Mouse (Mus musculus) G1E-ER4 (cell line): ENCODE data around the gene Prss34. TPM values are rescaled to one million over a fixed set of nuclear protein-coding genes. Genes with fewer than 3 reads are reported as not detected.
A peak's percentile ranks its signal among the peaks of the same experiment; 100 is the strongest.

Experiments used
- GATA1 ChIP-seq: IDR thresholded peaks from one replicate; pipeline ENCODE4 v1.8.0; 2012; ENCODE audit warnings: low read length, inconsistent platforms
- polyA plus RNA-seq: library from polyadenylated mRNA; stranded (reverse); fragments of >175 nt; gene quantifications from 2 replicates; pipeline ENCODE4 v1.2.3, GENCODE M21; 2012

The Prss34 gene
- polyA plus RNA-seq, 1 experiment, result not detected

DNA sequence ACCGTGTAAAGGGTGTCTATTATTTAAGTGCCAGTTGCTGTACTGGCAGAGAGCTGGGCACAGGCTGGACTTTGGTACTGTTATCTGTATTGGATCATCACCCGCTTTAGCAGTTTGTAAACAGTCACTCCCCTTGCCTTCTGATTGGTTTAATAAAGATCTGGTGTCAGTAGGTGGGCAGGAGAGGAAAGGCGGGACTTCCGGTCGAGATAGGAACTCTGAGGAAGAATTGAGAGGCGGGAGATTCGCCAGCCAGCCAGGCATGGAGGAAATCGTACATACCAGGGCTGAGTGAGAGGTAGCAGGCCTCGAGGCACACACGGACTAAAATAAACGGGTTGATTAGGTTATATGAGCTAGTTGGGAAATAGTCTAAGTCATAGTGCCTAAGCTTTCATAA, 16.1 kb upstream of the Prss34 start:
- peak; percentile 20 for TF ChIP-seq GATA1

DNA sequence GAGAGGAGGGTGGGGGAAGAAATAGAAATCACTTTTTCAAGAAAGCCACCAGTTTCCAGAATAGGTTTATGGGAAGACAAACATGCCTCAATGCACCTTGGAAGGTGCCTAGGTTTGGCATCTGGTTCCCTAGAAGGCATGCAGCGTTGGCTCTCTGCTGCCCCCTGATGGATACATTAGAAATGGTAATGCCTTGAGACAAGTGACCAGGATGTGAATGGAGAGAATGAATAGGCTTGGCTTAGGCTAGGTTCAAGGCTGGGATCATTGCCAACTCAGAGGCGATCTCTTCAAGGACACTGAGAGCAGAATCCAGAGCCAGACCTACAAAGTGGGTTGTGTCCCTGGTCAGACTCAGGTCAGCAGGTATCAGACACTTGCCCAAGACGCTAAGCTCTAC, 13.2 kb upstream of the Prss34 start:
- TF ChIP-seq GATA1, result no peak

DNA sequence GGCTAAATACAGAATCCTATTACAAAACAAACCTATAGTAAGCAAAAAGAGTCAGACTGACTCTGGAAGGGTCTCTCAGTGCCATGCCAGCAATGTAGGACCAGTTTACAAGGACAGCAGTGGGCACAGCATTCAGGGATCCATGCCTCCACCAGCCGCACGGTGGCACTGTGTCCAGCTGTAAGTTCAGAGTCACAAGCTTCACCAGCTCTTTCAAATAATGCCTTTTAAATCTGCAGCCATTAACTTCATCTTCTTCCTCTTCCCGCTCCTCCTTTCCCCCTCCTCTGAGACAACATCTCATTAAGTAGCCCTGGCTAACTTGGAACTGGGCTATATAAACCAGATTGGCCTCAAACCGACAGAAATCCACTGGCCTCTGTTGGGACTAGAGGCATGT, 9.4 kb upstream of the Prss34 start:
- no peak for TF ChIP-seq GATA1

DNA sequence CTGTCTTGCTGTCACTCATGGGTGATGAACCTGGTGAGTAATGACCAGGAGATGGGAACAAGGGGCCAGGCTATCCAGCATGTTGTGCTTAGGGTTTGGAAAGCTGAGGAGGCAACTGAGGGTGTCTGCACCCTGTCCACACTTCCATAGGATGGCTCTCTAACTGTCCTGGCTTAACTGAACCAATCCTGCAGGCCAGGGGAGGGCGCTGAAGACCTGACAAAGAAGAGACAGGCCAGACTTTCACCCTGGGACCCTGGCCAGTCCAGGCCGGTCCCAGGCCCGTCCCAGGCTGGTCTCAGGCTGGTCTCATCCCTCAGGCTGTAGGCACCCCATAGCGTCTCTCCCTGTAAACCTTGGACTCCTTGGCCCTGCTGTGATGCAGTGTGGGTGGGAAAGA, 7.8 kb upstream of the Prss34 start:
- TF ChIP-seq GATA1, result no peak

GRCm38 (mm10) chr17:25293495-25293894, 4.7 kb upstream of the Prss34 start:
- TF ChIP-seq GATA1, result peak; percentile 96

DNA sequence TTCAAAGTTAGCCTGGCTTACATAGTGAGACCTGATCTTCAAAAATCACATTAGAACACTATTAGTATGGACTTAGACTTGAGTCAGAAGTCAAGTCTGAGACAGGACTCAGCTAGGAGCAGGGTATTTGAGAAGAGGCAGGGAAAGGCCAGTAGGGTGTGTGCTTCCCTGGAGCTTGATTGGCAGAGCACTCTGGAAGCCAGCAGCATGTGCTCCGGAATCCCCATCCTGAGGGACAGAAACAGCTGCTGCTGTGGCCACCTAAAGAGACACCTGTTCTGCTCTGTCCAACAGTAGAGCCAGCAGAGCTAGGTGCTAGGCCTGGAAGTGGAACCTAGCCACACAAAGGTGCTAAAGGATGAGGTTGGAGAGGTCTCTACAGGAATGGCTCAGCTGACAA, 4.1 kb upstream of the Prss34 start:
- no peak for TF ChIP-seq GATA1

DNA sequence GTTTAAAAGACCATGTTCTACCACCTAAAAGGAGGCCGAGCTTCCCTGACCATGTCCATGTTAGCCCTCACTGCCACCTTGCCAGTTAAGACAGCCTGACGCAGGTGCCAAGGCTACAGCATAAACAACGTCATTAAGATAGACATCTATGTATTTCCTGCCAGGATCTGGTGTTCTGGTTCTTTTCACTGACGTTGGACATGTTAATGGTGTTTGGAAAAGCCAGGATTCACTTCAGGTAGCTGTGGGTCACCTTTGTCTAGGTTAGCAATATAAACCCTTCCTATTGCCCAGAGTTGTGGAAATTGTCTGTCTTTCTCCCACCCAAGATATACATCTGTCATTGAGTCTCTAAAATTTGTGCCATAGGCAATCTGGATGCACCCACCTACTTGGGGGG, 10.2 kb downstream of the Prss34 start, which contains the start of gene Prss28:
Gene Prss28, plus strand, starts transcription at position 301 of the 400 bp plus-strand sequence.
- TF ChIP-seq GATA1, result no peak

DNA sequence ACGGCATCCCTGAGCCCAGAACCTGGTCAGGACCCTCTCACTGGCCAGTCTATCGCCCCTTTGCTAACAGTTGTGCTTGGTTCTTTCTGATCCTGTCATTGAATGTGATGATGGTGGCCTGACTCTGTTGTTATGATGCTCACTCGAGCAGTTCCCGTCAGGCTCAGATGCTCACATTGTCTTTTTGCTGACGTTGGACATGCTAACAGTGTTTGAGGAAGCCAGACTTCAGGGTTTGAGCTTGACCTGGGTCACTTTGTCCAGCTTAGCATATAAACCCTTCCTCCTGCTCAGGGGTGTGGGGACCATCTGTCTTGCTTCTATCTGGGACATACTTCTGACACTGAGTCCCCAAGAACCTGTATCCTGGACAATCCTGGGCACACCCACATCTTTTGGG, 20.2 kb downstream of the Prss34 start, which contains the start of gene Prss29:
Gene Prss29, plus strand, starts transcription at position 301 of the 400 bp plus-strand sequence.
- no peak for TF ChIP-seq GATA1

DNA sequence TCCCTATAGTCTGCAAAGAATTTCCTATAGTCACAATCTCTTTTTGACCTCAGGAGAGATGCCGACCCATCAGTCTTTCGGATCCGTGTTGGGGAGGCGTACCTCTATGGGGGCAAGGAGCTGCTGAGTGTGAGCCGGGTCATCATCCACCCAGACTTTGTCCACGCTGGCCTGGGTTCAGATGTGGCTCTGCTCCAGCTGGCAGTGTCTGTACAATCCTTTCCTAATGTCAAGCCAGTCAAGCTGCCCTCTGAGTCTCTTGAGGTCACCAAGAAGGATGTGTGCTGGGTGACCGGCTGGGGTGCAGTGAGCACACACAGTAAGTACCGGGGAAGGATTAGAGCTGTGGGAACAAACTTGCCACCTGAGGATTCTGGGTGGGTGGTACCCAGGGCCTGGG, 22.6 kb downstream of the Prss34 start:
- no peak for TF ChIP-seq GATA1

- no peak for TF ChIP-seq GATA1
Measured at GRCm38 (mm10) chr17:25322930-25323329, 24.7 kb downstream of the Prss34 start.

- no peak for TF ChIP-seq GATA1
Measured at GRCm38 (mm10) chr17:25332321-25332720, 34.1 kb downstream of the Prss34 start.

GRCm38 (mm10) chr17:25333943-25334342, 35.7 kb downstream of the Prss34 start:
- TF ChIP-seq GATA1, result no peak

- TF ChIP-seq GATA1, result no peak
Measured at GRCm38 (mm10) chr17:25338218-25338617, 40.0 kb downstream of the Prss34 start.

GRCm38 (mm10) chr17:25340003-25340402, 41.8 kb downstream of the Prss34 start:
- TF ChIP-seq GATA1, result no peak

- no peak for TF ChIP-seq GATA1
Measured at GRCm38 (mm10) chr17:25341490-25341889, 43.3 kb downstream of the Prss34 start.

- TF ChIP-seq GATA1, result no peak
Measured at GRCm38 (mm10) chr17:25345462-25345861, 47.3 kb downstream of the Prss34 start, which contains the start of gene Tpsab1. Gene Tpsab1, minus strand, starts transcription at chr17:25345562.

Other genes starting within 250 kb of the Prss34 start
- not detected in 2 replicates for gene Tmem204, start 214.8 kb upstream of the Prss34 start, polyA plus RNA-seq
- 37.9 and 40.8 TPM in 2 replicates for gene Telo2, start 182.4 kb upstream of the Prss34 start, polyA plus RNA-seq
- gene Ptx4, start 177.6 kb upstream of the Prss34 start, polyA plus RNA-seq, result not detected in 2 replicates
- gene Clcn7, start 165.0 kb upstream of the Prss34 start, polyA plus RNA-seq, result 15.9 and 18.5 TPM in 2 replicates
- gene Ccdc154, start 135.9 kb upstream of the Prss34 start, polyA plus RNA-seq, result not detected in 2 replicates
- gene Gm38655, start 122.9 kb upstream of the Prss34 start, polyA plus RNA-seq, result 0.06 TPM in 1 of 2 replicates, not detected in the other
- 39.1 and 54.8 TPM in 2 replicates for gene BC003965, start 113.8 kb upstream of the Prss34 start, polyA plus RNA-seq
- 60.5 and 67.9 TPM in 2 replicates for gene Unkl, start 110.0 kb upstream of the Prss34 start, polyA plus RNA-seq
- 6.4 and 14.9 TPM in 2 replicates for gene Gnptg, start 58.3 kb upstream of the Prss34 start, polyA plus RNA-seq
- 25.1 and 27.6 TPM in 2 replicates for gene Tsr3, start 58.2 kb upstream of the Prss34 start, polyA plus RNA-seq
- 0.09 TPM in 1 of 2 replicates, not detected in the other for gene Baiap3, start 42.0 kb upstream of the Prss34 start, polyA plus RNA-seq
- gene Ube2i, start 23.8 kb upstream of the Prss34 start, polyA plus RNA-seq, result 421 and 607 TPM in 2 replicates
- gene Prss28, start 10.3 kb downstream of the Prss34 start, polyA plus RNA-seq, result not detected in 2 replicates
- not detected in 2 replicates for gene Prss29, start 20.3 kb downstream of the Prss34 start, polyA plus RNA-seq
- gene Tpsab1, start 47.2 kb downstream of the Prss34 start, polyA plus RNA-seq, result not detected in 2 replicates
- not detected in 2 replicates for gene Tpsb2, start 67.9 kb downstream of the Prss34 start, polyA plus RNA-seq
- gene Tpsg1, start 70.9 kb downstream of the Prss34 start, polyA plus RNA-seq, result not detected in 2 replicates
- gene Cacna1h, start 135.4 kb downstream of the Prss34 start, polyA plus RNA-seq, result not detected in 2 replicates
- gene Tekt4, start 156.2 kb downstream of the Prss34 start, polyA plus RNA-seq, result not detected in 2 replicates
- gene Sstr5, start 198.9 kb downstream of the Prss34 start, polyA plus RNA-seq, result not detected in 2 replicates